Mouse (Mus musculus) liver, embryonic 16.5 days (tissue): ENCODE results near the gene Usmg5. TPM values are rescaled to one million over a fixed set of nuclear protein-coding genes. Genes with fewer than 3 reads are reported as not detected.

Experiments used
- ATAC-seq: fragments of 200-750 bp; cut with Nextera tagmentation; 2 replicates; pipeline ENCODE4 v1.8.0; 2017; ENCODE audit warnings: low read depth, mild to moderate bottlenecking, moderate number of reproducible peaks, moderate library complexity
- H3K27ac ChIP-seq: fragments of 300-500 bp; sonication (generic); 2 replicates; pipeline ENCODE4 v1.5.1; 2014; ENCODE audit warnings: mild to moderate bottlenecking, low read length
- H3K27me3 ChIP-seq: fragments of 300-500 bp; sonication (generic); 2 replicates; pipeline ENCODE4 v1.6.1; 2014; ENCODE audit warnings: low read depth, low read length, mixed read lengths; ENCODE audit not compliant: control insufficient read depth, insufficient read depth
- H3K36me3 ChIP-seq: fragments of 300-500 bp; sonication (generic); 2 replicates; pipeline ENCODE4 v1.6.1; 2014; ENCODE audit warnings: mild to moderate bottlenecking; ENCODE audit not compliant: control insufficient read depth, insufficient read depth
- H3K4me1 ChIP-seq: fragments of 300-500 bp; sonication (generic); 2 replicates; pipeline ENCODE4 v1.6.1; 2014; ENCODE audit warnings: low read depth, low read length, mixed read lengths; ENCODE audit not compliant: control insufficient read depth
- H3K4me2 ChIP-seq: fragments of 300-500 bp; sonication (generic); 2 replicates; pipeline ENCODE4 v1.6.1; 2014; ENCODE audit warnings: low read depth, low read length, mixed read lengths
- H3K4me3 ChIP-seq: fragments of 300-500 bp; sonication (generic); 2 replicates; pipeline ENCODE4 v1.5.1; 2014; ENCODE audit warnings: low read depth, mild to moderate bottlenecking, low read length
- H3K9ac ChIP-seq: fragments of 300-500 bp; sonication (generic); 2 replicates; pipeline ENCODE4 v1.6.1; 2014; ENCODE audit warnings: low read depth, low read length
- H3K9me3 ChIP-seq: fragments of 300-500 bp; sonication (generic); replicated peaks from 2 replicates; pipeline ENCODE4 v1.6.1; 2016; ENCODE audit warnings: low read length; ENCODE audit not compliant: control insufficient read depth
- WGBS: fragments of 180-500 bp; shearing (Covaris S2); extraction: QIAGEN DNeasy Blood & Tissue Kit; methylation state at CpG from one replicate; pipeline ENCODE4 v1.1.7; 2014; ENCODE audit not compliant: insufficient replicate concordance; 5-methylcytosine and 5-hydroxymethylcytosine counted together
- polyA plus RNA-seq: library from polyadenylated mRNA; unstranded; fragments of >200 nt; fragmentation: Nextera tagmentation; extraction: Ambion mirVana; gene quantifications from 2 replicates; pipeline ENCODE4 v1.2.1, GENCODE M21; 2015

Usmg5 gene
- polyA plus RNA-seq, 1 experiment from 2014 or later = 680 TPM

- Histone ChIP-seq H3K27ac (peak overlapping the region; percentile 94), H3K36me3 (peaks cover 13% of the 10 kb centered on the region), H3K4me1 (peaks cover 9% of the 10 kb centered on the region), H3K9me3 (no peaks in the 10 kb centered on the region), H3K9ac (peak overlapping the region; percentile 97), H3K4me2 (peak overlapping the region; percentile 62), H3K27me3 (no peaks in the 10 kb centered on the region), H3K4me3 (peak overlapping the region; percentile 97)
- peak; percentile 97 for ATAC-seq
- WGBS = 0% methylated on average over 58 of the region's 72 CpGs
Measured at GRCm38 (mm10) chr19:47067924-47068611, 22.4 kb downstream of the Usmg5 start.

GRCm38 (mm10) chr19:47067096-47067882, 23.2 kb downstream of the Usmg5 start, which contains the start of gene Taf5:
TSS of gene Taf5 (plus strand) at chr19:47067746.
- WGBS = 7% methylated on average over 49 of the region's 49 CpGs
- no peaks in the 10 kb centered on the region for H3K27me3 ChIP-seq
- peak within 1 kb of the TSS; percentile 97 for H3K4me3 ChIP-seq
- H3K36me3 ChIP-seq = peaks cover 7% of the 10 kb centered on the region
- ATAC-seq = peak; percentile 60
- peak within 1 kb of the TSS; percentile 94 for H3K27ac ChIP-seq
- no peaks in the 10 kb centered on the region for H3K9me3 ChIP-seq
- peak within 1 kb of the TSS; percentile 97 for H3K9ac ChIP-seq
- H3K4me2 ChIP-seq = peak within 1 kb of the TSS; percentile 63
- H3K4me1 ChIP-seq = peaks cover 9% of the 10 kb centered on the region

- H3K9me3 ChIP-seq = no peaks in the 10 kb centered on the region
- WGBS = 70% methylated on average over 3 of the region's 3 CpGs
- H3K27ac ChIP-seq = no peak overlapping the region
- peaks cover 9% of the 10 kb centered on the region for H3K4me1 ChIP-seq
- no peak overlapping the region for H3K9ac ChIP-seq
- no peak overlapping the region for H3K4me2 ChIP-seq
- H3K36me3 ChIP-seq = no peaks in the 10 kb centered on the region
- ATAC-seq = no peak
- H3K4me3 ChIP-seq = no peak overlapping the region
- no peaks in the 10 kb centered on the region for H3K27me3 ChIP-seq
Measured at GRCm38 (mm10) chr19:47065860-47066259, 24.6 kb downstream of the Usmg5 start.

GRCm38 (mm10) chr19:47057684-47058083, 32.8 kb downstream of the Usmg5 start:
- no peak for ATAC-seq
- WGBS = 41% methylated on average over 1 of the region's 1 CpGs
- Histone ChIP-seq H3K4me3 (no peak overlapping the region), H3K27ac (no peak overlapping the region), H3K9me3 (no peaks in the 10 kb centered on the region), H3K4me1 (no peaks in the 10 kb centered on the region; the same call in 1 of the 2 replicates), H3K36me3 (no peaks in the 10 kb centered on the region), H3K4me2 (no peak overlapping the region), H3K27me3 (no peaks in the 10 kb centered on the region), H3K9ac (no peak overlapping the region)

GRCm38 (mm10) chr19:47053471-47053870, 37.0 kb downstream of the Usmg5 start:
- H3K27me3 ChIP-seq = no peaks in the 10 kb centered on the region
- no peaks in the 10 kb centered on the region for H3K9me3 ChIP-seq
- H3K27ac ChIP-seq = 0 out of 2 replicates have a peak overlapping the region, but pooled peaks have one; percentile 14
- ATAC-seq = peak; percentile 50
- no peak overlapping the region for H3K4me3 ChIP-seq
- no peak overlapping the region for H3K4me2 ChIP-seq
- 54% methylated on average over 4 of the region's 4 CpGs for WGBS
- no peaks in the 10 kb centered on the region for H3K36me3 ChIP-seq
- H3K4me1 ChIP-seq = peaks cover 15% of the 10 kb centered on the region
- H3K9ac ChIP-seq = no peak overlapping the region

GRCm38 (mm10) chr19:47052927-47053326, 37.5 kb downstream of the Usmg5 start:
- Histone ChIP-seq H3K9me3 (no peaks in the 10 kb centered on the region), H3K4me3 (no peak overlapping the region), H3K4me1 (peaks cover 15% of the 10 kb centered on the region), H3K9ac (no peak overlapping the region), H3K4me2 (no peak overlapping the region), H3K27me3 (no peaks in the 10 kb centered on the region), H3K36me3 (no peaks in the 10 kb centered on the region), H3K27ac (no peak overlapping the region)
- no peak for ATAC-seq
- 60% methylated on average over 4 of the region's 4 CpGs for WGBS

GRCm38 (mm10) chr19:47050271-47051032, 40.0 kb downstream of the Usmg5 start, which contains the start of gene Pcgf6:
TSS of gene Pcgf6 (minus strand) at chr19:47050906.
- Histone ChIP-seq H3K27ac (peak within 1 kb of the TSS; percentile 84), H3K27me3 (no peaks in the 10 kb centered on the region), H3K9ac (peak within 1 kb of the TSS; percentile 78), H3K4me2 (peak within 1 kb of the TSS; percentile 98), H3K4me3 (peak within 1 kb of the TSS; percentile 86), H3K36me3 (no peaks in the 10 kb centered on the region), H3K9me3 (no peaks in the 10 kb centered on the region), H3K4me1 (peaks cover 15% of the 10 kb centered on the region)
- under 1% methylated on average over 75 of the region's 75 CpGs for WGBS
- ATAC-seq = peak; percentile 83

GRCm38 (mm10) chr19:47049840-47050239, 40.6 kb downstream of the Usmg5 start:
- peak overlapping the region; percentile 86 for H3K4me3 ChIP-seq
- H3K9me3 ChIP-seq = no peaks in the 10 kb centered on the region
- H3K36me3 ChIP-seq = no peaks in the 10 kb centered on the region
- WGBS = 8% methylated on average over 7 of the region's 7 CpGs
- H3K4me2 ChIP-seq = peak overlapping the region; percentile 98
- peak overlapping the region; percentile 78 for H3K9ac ChIP-seq
- H3K27me3 ChIP-seq = no peaks in the 10 kb centered on the region
- no peak overlapping the region; the same call in 1 of the 2 replicates for H3K27ac ChIP-seq
- no peak for ATAC-seq
- peaks cover 15% of the 10 kb centered on the region for H3K4me1 ChIP-seq
